Mouse (Mus musculus): ENCODE measurements at regions not wholly inside any gene's neighbourhood (a gene's known extent, or its start where the extent isn't known, plus 50 kb on each side); places are given as distances from the start of the nearest gene placed in this dataset.

- no peak overlapping the region for H3K9ac ChIP-seq
- H3K9me3 ChIP-seq (replicated peaks): no peaks in the 10 kb centered on the region
- no peak overlapping the region for H3K27ac ChIP-seq
- no peaks in the 10 kb centered on the region for H3K27me3 ChIP-seq (replicated peaks)
- no peaks in the 10 kb centered on the region for H3K36me3 ChIP-seq
- 59% methylated on average over 5 of the region's 5 CpGs for WGBS (ENCODE audit: insufficient replicate concordance)
- no peaks in the 10 kb centered on the region for H3K4me1 ChIP-seq
- no peak for ATAC-seq
- H3K4me2 ChIP-seq: no peak overlapping the region
- H3K4me3 ChIP-seq: no peak overlapping the region
Measured at GRCm38 (mm10) chr9:83259511-83259910, 113.0 kb upstream of the Hmgn3 start.

DNA sequence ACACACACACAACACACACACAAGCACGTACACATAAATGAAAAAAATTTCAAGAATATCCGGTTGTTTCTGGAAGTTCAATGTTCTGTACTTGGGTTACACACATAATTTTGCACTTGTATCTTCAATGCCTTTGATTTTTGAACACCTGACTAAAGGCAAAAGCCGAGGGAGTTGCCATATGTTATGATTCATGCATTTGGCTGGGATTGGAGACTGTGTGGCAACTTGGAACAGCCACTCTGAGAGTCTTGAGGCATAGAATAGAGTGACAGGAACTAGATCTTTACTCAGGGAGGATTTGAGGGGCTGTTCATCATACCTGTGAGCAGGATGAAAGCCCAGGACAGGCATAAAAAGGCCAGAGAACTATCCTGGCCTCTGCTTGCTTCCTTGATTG lies 112.5 kb upstream of the Hmgn3 start:
- 57% methylated on average over 3 of the region's 3 CpGs for WGBS (ENCODE audit: insufficient replicate concordance)
- no peak overlapping the region for H3K4me2 ChIP-seq
- no peaks in the 10 kb centered on the region for H3K4me1 ChIP-seq
- no peaks in the 10 kb centered on the region for H3K36me3 ChIP-seq
- no peaks in the 10 kb centered on the region for H3K9me3 ChIP-seq (replicated peaks)
- H3K4me3 ChIP-seq: no peak overlapping the region
- H3K9ac ChIP-seq: no peak overlapping the region
- no peak overlapping the region for H3K27ac ChIP-seq
- no peaks in the 10 kb centered on the region for H3K27me3 ChIP-seq (replicated peaks)
- ATAC-seq: no peak

DNA sequence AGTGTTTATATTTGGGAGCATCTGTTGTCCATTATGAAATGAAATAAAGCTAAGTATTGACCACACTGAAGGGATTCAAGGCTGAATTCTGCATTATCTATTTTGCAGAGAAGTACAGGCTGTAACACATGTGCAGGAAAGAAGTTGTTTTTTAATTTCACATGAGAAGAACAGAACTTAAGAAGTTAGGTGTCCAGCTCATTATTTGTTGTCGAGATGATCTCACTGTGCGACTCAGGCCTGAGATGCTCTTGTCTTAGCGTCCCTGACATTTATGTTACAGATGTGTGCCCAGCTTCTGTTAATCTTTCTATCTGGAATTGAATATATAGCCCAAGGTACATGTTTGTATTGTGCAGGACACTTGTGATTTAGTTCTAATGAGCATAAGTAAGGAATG lies 112.0 kb upstream of the Hmgn3 start:
- Histone ChIP-seq H3K4me1 (no peaks in the 10 kb centered on the region), H3K36me3 (no peaks in the 10 kb centered on the region), H3K9ac (no peak overlapping the region), H3K27me3 (replicated peaks) (no peaks in the 10 kb centered on the region), H3K27ac (no peak overlapping the region), H3K9me3 (replicated peaks) (no peaks in the 10 kb centered on the region), H3K4me3 (no peak overlapping the region), H3K4me2 (no peak overlapping the region)
- WGBS (ENCODE audit: insufficient replicate concordance): 72% methylated on average over 3 of the region's 3 CpGs
- ATAC-seq: no peak

GRCm38 (mm10) chr9:83254356-83254755 lies 107.9 kb upstream of the Hmgn3 start:
- Histone ChIP-seq H3K27ac (no peak overlapping the region), H3K27me3 (replicated peaks) (no peaks in the 10 kb centered on the region), H3K9ac (no peak overlapping the region), H3K36me3 (no peaks in the 10 kb centered on the region), H3K9me3 (replicated peaks) (no peaks in the 10 kb centered on the region), H3K4me3 (no peak overlapping the region), H3K4me2 (no peak overlapping the region), H3K4me1 (no peaks in the 10 kb centered on the region)
- WGBS (ENCODE audit: insufficient replicate concordance): 73% methylated on average over 6 of the region's 6 CpGs
- peak; percentile 73 for ATAC-seq

DNA sequence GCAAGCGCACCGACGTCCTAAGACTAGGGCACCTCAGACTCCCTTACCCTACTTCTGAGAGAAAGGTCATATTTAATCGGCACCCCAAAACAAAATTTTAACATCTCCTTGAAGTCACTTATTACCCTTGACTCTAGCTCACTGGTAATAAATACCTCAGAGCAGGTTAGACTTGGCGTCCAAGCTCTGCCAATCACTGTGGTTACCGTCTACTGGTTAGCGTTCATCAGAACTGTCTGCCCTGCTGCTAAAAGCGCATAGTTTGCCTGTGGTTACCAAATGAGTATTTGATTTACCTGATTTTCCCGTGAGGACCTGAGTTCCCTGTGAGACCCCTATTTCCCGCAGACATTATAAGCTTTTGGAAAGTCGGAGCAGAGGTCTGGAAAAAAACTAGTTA lies 107.3 kb upstream of the Hmgn3 start:
- Histone ChIP-seq H3K27ac (no peak overlapping the region), H3K27me3 (replicated peaks) (no peaks in the 10 kb centered on the region), H3K4me2 (no peak overlapping the region), H3K4me1 (no peaks in the 10 kb centered on the region), H3K9me3 (replicated peaks) (no peaks in the 10 kb centered on the region), H3K9ac (no peak overlapping the region), H3K36me3 (no peaks in the 10 kb centered on the region), H3K4me3 (no peak overlapping the region)
- WGBS (ENCODE audit: insufficient replicate concordance): 79% methylated on average over 11 of the region's 11 CpGs
- no peak for ATAC-seq

GRCm38 (mm10) chr9:83251793-83252192 lies 105.3 kb upstream of the Hmgn3 start:
- no peak overlapping the region for H3K4me3 ChIP-seq
- no peak for ATAC-seq
- H3K36me3 ChIP-seq: no peaks in the 10 kb centered on the region
- no peak overlapping the region for H3K27ac ChIP-seq
- H3K27me3 ChIP-seq (replicated peaks): no peaks in the 10 kb centered on the region
- no peaks in the 10 kb centered on the region for H3K9me3 ChIP-seq (replicated peaks)
- H3K9ac ChIP-seq: no peak overlapping the region
- WGBS (ENCODE audit: insufficient replicate concordance): 63% methylated on average over 5 of the region's 5 CpGs
- no peak overlapping the region for H3K4me2 ChIP-seq
- H3K4me1 ChIP-seq: no peaks in the 10 kb centered on the region

DNA sequence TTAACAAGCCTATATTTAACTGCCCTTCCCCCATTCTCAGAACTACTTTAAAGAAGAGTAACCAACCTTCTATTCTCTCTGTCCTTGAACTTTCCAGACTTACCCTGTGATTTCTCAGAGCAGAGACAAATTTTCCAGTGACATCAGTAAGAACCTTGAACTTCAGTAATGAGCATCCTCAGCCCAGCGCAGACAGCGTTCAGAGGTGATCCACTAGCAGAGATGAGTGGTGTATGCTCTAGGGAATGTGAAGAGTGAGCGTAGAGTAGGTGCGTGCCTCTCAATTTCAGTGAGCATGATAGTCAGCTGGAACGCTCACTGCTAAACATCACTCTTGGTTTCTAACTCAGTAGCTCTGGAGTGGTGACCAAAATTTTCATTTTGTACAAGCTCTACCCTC lies 103.4 kb upstream of the Hmgn3 start:
- WGBS (ENCODE audit: insufficient replicate concordance): 83% methylated on average over 5 of the region's 5 CpGs
- ATAC-seq: no peak
- H3K4me1 ChIP-seq: no peaks in the 10 kb centered on the region

GRCm38 (mm10) chr9:83248164-83248730 lies 101.8 kb upstream of the Hmgn3 start:
- Histone ChIP-seq H3K9me3 (replicated peaks) (no peaks in the 10 kb centered on the region), H3K36me3 (no peaks in the 10 kb centered on the region), H3K27ac (no peak overlapping the region), H3K27me3 (replicated peaks) (no peaks in the 10 kb centered on the region), H3K4me1 (no peaks in the 10 kb centered on the region), H3K4me3 (no peak overlapping the region), H3K4me2 (no peak overlapping the region), H3K9ac (no peak overlapping the region)
- ATAC-seq: no peak
- 54% methylated on average over 2 of the region's 2 CpGs for WGBS (ENCODE audit: insufficient replicate concordance)

More for the DNA sequence above, 103.4 kb upstream of the Hmgn3 start:
- no peaks in the 10 kb centered on the region for H3K27me3 ChIP-seq (replicated peaks)
- no peaks in the 10 kb centered on the region for H3K36me3 ChIP-seq
- H3K4me2 ChIP-seq: no peak overlapping the region
- no peak overlapping the region for H3K27ac ChIP-seq
- H3K9ac ChIP-seq: no peak overlapping the region
- H3K9me3 ChIP-seq (replicated peaks): no peaks in the 10 kb centered on the region
- H3K4me3 ChIP-seq: no peak overlapping the region

DNA sequence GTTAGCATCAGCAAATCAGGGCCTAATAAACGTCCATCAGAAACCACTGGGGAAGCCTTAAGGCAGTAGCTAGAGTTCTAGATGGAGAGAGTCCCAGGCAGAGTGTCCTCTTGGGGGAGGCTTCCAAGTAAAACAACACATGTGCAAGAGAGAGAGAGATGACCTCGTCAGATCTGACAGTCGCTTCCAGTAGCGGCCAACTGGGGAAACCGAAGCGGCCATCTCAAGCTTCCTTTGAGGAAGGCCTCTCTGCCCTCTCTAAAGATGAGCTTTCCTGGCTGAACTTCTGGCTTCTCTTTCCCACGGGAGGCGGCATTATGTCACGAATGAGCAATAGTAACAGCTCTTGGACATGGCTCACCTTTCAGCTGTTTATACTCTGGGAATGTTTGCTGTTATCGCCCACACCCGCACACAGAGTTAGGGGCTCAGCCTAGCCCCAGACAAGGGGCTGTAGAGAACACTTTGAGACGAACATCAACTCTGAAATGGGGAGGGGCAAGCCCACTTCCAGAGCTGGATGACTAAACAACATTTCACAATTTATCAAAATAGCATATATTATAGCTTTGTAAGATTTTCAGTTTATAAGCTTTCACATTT lies 100.7 kb upstream of the Hmgn3 start:
- H3K27me3 ChIP-seq (replicated peaks): no peaks in the 10 kb centered on the region
- no peaks in the 10 kb centered on the region for H3K9me3 ChIP-seq (replicated peaks)
- H3K4me2 ChIP-seq: no peak overlapping the region
- H3K27ac ChIP-seq: no peak overlapping the region
- no peaks in the 10 kb centered on the region for H3K4me1 ChIP-seq
- H3K4me3 ChIP-seq: no peak overlapping the region
- H3K36me3 ChIP-seq: no peaks in the 10 kb centered on the region
- WGBS (ENCODE audit: insufficient replicate concordance): 72% methylated on average over 12 of the region's 12 CpGs
- no peak for ATAC-seq
- no peak overlapping the region for H3K9ac ChIP-seq

DNA sequence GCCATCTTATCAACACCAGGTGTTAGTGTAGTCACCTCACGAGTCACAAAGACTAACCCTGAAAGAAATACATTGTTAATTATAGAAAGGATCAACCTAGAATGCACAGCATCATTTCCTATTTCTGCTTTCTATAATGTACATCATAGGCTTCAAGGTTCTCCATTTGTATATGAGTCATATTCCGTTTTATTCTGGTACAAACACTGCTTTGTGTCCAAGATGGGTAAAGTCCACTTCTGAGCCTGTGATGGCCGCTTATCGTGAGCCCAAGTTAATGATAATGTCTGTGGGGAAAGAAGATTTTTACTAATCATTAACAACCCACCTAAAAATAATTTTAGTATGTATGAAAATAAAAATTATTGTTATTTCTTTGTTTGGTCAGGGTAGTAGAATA lies 94.6 kb upstream of the Hmgn3 start:
- Histone ChIP-seq H3K4me2 (no peak overlapping the region), H3K27me3 (replicated peaks) (no peaks in the 10 kb centered on the region), H3K9me3 (replicated peaks) (0 out of 2 replicates have a peak, but pooled peaks cover 3% of the 10 kb centered on the region), H3K36me3 (0 out of 2 replicates have a peak, but pooled peaks cover 5% of the 10 kb centered on the region), H3K9ac (no peak overlapping the region), H3K4me1 (no peaks in the 10 kb centered on the region), H3K27ac (no peak overlapping the region), H3K4me3 (no peak overlapping the region)
- WGBS (ENCODE audit: insufficient replicate concordance): 60% methylated on average over 4 of the region's 4 CpGs
- no peak for ATAC-seq

DNA sequence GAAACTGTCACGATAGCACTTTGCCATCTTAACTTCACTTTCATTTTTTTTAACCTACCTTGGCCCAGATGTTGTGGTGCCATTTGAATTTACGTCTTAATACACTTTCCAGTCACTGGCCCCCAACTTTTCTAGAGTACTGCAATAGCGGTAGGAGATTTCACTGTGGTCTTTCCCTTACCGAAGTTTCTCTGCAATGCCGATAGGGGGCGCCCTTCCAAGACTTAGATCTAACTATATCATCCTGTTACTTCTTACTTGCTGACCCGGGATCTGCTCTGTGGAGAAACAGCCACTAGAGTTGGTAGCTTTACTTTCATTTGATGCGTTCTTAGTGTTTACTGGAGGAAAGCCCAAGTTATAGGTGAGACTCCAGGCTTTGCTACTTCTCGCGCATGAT lies 92.6 kb upstream of the Hmgn3 start:
- 0 out of 2 replicates have a peak, but pooled peaks cover 5% of the 10 kb centered on the region for H3K36me3 ChIP-seq
- H3K4me3 ChIP-seq: no peak overlapping the region
- ATAC-seq: no peak
- H3K9ac ChIP-seq: no peak overlapping the region
- 0 out of 2 replicates have a peak, but pooled peaks cover 3% of the 10 kb centered on the region for H3K9me3 ChIP-seq (replicated peaks)
- no peaks in the 10 kb centered on the region for H3K27me3 ChIP-seq (replicated peaks)
- WGBS (ENCODE audit: insufficient replicate concordance): 66% methylated on average over 10 of the region's 10 CpGs
- H3K4me1 ChIP-seq: no peaks in the 10 kb centered on the region
- H3K27ac ChIP-seq: no peak overlapping the region
- H3K4me2 ChIP-seq: no peak overlapping the region

DNA sequence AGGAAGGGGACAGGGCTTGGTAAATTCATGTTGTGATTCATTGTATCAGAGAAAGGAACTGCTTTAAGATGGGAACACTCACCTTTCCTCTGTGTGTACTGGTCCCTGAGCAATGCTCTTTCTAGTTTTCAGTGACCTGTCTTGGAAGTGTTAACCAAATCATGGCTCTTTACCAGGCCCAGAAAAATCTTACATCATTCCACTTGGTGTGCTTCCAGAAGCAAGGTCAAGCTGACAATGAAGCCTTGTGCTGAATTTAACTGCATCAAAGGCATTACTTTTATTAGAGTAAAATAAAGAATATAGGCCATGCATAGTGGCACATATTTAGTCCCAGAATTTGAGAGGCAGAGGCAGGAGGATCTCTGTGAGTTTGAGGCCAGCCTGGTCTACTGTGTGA lies 75.4 kb upstream of the Hmgn3 start:
- no peaks in the 10 kb centered on the region for H3K36me3 ChIP-seq
- H3K4me3 ChIP-seq: no peak overlapping the region
- H3K27me3 ChIP-seq (replicated peaks): no peaks in the 10 kb centered on the region
- H3K4me2 ChIP-seq: no peak overlapping the region
- no peak overlapping the region for H3K9ac ChIP-seq
- no peak for ATAC-seq
- no peak overlapping the region for H3K27ac ChIP-seq
- no peaks in the 10 kb centered on the region for H3K4me1 ChIP-seq
- no peaks in the 10 kb centered on the region for H3K9me3 ChIP-seq (replicated peaks)

GRCm38 (mm10) chr9:83202583-83202982 lies 56.1 kb upstream of the Hmgn3 start:
- Histone ChIP-seq H3K9me3 (replicated peaks) (no peaks in the 10 kb centered on the region), H3K36me3 (no peaks in the 10 kb centered on the region), H3K4me2 (no peak overlapping the region), H3K4me1 (no peaks in the 10 kb centered on the region), H3K27me3 (replicated peaks) (no peaks in the 10 kb centered on the region), H3K9ac (no peak overlapping the region), H3K4me3 (no peak overlapping the region), H3K27ac (no peak overlapping the region)
- no peak for ATAC-seq
- 57% methylated on average over 5 of the region's 5 CpGs for WGBS (ENCODE audit: insufficient replicate concordance)
